Mouse (Mus musculus): Measurements from ENCODE around the gene Atm.
A peak's percentile ranks its signal among the peaks of the same experiment; 100 is the strongest.

The Atm gene

DNA sequence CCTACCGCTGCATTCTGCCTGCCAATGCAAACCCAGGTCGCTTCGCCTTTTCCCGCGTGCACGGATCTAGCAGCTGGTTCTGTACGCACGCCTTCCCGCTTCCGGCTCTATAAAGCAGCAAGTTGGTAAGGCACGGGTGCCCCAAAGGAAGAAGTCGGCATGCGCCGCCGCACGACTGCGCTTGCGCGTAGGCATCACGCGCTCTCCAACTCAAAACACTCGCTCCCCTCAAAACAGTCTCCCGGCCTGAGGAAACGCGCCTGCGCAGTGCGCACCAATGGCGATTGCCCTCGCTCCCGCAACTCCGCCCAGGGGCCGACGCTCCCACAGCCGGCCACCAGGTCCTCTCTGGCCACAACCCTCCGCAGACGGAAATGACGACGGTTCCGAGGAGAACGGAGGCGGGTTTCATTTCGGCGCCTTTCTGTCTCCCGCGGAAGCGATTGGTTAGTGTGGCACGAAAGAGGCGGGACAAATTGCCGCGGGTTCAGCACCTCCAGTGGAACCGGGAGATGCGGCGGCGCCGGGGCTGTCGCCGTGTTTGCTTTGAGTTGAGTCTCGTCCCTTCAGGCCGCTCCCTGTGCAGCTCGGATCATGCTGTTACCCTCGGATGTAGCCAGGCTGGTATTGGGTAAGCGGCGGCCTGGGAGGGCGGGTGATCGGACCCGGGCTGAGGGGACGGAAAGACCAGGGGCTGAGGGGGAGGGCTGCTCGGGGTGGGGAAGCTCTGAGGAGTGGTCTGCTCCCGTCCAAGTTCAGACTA is at the start of gene Atm, which contains the start of gene Npat:
Atm (minus strand) TSS at position 183 of the 763 bp plus-strand sequence.
Npat (plus strand) TSS at position 490 of the 763 bp plus-strand sequence.
- peak; percentile 99 for DNase-seq (ENCODE audit: low spot score)

DNA sequence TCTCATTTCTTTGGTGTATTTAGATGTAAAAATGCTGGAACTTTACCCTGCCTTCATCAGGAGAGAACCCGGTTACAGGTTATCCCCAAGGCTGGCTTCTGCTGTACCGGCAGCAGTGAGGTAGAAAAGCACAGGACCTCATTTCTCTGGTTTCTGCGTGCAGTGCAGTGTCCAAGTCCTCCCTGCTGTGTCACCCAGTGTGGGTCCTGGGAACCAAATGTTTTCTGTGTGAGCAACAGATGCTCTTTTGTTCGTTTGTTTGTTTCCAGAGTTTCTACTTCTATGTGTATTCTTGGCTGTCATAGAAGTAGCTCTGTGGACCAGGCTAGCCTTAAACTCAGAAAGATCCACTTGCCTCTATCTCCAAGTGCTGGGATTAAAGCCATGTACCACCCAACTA is 45.3 kb upstream of the Atm start:
- no peak for DNase-seq (ENCODE audit: low spot score)

DNA sequence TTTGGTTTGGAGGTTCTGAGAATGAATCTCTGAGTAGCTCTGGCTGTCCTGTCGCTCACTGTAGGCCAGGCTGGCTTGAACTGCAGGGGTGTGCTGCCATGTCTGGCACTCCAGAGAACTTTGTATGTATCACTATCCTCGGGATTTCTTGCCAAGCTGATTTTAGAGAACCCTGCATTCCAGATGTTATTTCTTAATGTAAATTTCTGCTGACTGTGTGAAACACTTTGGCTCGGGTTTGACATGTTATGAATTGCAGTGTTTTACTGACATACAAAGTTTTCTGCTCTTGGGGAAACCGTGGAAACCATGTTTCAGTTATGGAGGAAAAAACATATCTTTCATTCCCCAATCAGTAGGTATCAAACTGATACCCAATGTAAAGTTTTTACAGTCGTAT is 39.2 kb upstream of the Atm start:
- DNase-seq (ENCODE audit: low spot score), result no peak

DNA sequence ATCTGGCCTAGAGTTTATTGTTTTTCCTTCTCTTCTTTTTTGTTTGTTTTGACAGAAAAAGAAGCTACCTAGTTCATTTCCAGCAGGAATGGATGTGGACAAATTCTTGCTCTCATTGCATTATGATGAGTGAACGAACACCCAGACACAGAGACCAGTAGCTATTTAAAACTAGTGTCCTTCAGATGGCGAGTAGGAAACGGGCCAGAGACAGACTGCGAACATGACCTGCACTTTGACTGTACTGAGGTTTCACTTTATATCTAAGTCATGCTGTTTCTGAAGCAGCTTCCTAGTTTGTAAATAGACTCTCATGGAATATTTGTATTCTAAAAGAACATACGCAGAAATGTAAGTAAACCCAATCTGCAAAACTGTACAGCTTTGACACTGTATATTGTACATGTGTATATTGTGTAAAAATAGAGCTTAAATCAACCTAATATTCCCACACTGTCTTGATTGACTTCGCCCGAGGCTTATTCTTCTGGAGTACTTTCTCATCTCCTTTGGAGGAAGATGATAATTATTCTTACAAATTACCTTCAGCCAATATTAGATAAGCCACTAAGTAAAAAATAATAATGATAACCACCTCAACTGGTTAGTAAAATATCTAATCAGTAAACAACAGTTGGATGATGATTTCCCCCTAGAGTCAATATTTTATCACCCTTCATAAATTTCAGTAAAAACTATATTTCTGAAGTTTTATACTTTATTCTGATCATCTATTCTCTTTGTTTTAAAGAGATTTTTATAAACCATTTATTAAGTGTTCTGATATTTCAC is 36.2 kb upstream of the Atm start:
- DNase-seq (ENCODE audit: low spot score), result no peak

DNA sequence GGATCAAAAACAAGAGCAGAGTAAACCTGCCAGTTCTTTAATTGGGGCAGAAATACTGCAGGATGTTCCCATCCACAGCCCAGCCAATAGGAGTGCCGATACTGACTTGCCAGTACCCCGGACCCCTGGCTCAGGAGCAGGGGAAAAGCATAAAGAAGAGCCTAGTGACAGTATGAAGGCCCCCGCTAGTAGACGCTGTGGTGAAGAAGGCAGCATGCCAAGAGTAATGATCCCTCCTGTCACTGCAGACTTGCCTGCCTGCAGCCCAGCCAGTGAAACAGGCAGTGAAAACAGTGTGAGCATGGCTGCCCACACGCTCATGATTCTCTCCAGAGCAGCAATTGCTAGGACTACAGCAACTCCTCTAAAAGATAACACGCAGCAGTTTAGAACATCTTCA is 34.1 kb upstream of the Atm start:
- no peak for DNase-seq (ENCODE audit: low spot score)

DNA sequence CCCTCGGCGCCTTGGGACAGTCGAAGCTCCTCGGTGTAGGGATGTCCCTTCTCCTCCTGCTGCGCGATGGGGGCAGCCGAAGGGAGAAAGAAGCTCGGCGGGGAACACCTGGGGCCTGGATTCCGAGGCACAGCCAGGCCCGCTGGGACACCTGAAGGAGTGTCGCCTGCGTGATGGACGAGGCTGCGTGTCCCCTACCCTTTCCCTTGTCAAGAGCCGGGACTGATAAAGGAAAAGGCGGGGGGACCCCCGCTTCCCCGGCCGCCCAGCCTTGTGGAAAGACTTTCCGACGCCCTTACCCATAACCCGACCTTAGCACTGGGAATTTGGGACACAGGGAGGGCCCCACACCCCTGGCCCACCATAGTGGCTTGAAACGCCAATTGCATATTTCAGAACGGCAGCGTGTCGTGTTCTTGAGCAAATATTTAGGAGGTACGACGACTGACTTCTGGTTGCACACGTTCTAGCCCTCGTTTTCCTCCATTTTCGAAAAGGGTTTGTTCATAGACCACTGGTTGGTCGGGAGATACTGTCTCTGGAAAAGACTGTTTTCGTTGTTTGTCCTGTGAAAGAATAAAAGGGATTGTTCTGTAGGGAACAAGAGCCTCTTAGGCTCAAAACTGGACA is 911 bp upstream of the Atm start:
- no peak for DNase-seq (ENCODE audit: low spot score)

DNA sequence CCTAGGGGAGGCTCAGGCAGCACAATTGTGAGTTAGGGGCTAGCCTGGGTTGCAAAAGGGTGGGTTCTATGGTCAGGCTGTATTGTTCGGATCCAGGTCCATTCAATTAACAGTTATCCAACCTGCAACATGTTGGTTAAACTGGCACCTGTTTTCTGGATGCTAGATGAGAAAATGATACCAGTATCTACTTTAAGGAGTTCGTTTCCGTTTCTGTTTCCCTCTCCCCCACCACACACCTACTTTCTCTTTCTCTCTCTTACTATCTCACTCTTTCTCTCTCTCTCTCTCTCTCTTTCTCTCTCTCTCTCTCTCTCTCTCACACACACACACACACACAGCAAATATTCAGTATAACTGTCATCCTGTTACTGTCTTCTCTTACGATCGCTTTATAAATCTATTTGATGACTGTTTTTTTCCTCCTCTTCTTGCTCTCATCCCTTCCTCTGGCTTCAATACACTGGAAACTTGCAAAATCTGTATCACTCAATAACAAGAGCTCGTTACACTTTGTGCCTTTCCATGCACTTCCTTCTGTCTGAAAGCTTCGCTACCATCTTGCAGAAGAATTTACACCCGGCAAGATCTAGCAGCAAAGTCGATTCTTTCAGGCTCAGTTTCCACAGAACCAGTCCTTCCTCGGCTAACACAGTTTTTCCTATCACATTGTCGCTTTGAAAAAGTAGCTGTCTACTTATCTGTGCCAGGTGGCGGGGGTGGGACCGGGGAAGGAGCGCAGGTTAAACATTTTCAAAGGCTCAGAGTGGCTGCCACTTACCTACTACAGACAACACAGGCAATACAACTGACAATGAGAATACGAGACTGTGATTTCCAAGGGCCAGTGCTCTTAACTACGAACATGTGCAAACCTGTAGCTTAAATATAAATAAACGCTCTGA is 872 bp downstream of the Atm start:
- no peak for DNase-seq (ENCODE audit: low spot score)

DNA sequence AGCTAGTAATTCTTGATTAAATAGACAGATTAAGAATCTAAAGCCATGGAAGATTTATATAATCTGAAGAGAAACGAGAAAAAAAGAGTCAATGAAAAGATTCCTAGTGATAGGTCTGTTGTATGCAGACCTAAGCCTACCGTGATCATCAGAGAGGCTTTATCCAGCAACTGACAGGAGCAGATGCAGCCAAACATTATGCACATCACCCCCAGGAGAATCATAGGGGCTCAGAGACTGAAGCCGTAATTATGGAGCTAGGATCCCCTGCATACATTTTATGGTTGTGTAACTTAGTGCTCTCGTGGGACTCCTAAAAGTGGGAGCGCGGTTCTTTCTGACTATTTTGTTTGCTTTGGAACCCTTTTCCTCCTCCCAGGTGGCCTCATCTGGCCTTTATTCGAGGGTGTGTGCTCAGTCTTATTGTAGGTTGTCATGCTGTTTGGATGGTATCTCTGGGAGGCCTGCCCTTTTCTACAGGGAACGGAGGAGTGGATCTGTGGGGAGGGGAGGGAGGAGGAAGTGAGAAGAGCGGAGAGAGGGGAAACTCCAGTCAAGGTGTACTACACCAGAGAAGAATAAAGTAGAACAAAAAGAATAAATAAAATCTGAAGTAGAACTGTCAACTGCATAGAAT is 19.0 kb downstream of the Atm start:
- no peak for DNase-seq (ENCODE audit: low spot score)

DNA sequence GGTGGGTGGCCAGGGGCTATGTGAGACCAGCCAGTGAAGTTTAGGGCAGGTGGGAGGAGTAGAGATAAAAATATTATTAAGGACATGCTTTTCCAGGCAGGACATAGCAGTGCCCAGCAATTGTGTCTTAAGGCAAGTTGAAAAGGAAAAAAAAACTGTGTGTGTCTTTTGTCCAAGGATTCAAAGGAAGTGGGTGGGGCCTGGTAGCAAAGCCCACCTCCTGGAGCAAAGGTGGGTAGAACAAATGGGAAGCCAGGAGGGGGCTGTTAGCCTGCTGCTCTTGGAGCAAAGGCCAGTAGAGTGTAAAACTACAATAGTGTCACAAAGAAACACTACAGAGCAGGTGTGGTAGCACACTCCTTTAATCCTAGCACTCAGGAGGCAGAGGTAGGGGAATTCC is 22.4 kb downstream of the Atm start:
- DNase-seq (ENCODE audit: low spot score), result no peak

DNA sequence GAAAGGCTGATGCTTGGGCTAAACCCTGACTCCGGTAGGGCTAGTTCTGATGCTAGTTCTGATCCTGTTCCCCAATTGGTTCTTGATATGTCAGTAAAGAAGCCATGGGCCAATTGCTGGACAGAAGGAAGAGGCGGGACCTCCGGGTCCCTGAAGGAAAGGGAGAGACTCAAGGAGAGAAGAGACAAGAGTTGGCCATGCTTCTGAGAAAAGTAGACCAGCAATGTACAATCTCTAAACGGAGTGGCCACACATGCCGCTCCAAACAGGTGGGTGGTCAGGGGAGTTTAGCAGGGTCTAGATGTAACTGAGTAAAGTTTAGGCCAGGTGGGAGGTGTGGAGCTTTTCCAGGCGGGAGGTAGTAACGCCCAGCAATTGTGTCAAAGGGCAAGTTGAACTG is 28.5 kb downstream of the Atm start:
- DNase-seq (ENCODE audit: low spot score), result no peak

DNA sequence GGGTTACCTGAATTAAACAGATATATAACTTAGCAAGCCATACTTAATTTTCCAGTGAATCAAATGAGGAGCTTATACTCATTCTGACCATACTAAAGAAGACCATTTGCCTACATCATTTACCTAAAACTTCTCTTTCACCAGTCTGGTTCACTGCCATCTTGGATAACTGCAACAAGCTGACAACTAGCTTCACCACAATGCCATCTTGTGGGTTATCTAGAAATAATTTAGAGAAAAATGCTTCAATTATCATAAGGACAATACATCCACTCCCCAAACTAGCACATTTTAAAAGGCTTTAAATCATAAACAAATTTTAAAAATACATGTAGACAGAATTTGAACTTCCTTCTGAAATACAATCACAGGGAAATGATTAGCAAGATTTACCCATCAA is 50.7 kb downstream of the Atm start:
- no peak for DNase-seq (ENCODE audit: low spot score)

DNA sequence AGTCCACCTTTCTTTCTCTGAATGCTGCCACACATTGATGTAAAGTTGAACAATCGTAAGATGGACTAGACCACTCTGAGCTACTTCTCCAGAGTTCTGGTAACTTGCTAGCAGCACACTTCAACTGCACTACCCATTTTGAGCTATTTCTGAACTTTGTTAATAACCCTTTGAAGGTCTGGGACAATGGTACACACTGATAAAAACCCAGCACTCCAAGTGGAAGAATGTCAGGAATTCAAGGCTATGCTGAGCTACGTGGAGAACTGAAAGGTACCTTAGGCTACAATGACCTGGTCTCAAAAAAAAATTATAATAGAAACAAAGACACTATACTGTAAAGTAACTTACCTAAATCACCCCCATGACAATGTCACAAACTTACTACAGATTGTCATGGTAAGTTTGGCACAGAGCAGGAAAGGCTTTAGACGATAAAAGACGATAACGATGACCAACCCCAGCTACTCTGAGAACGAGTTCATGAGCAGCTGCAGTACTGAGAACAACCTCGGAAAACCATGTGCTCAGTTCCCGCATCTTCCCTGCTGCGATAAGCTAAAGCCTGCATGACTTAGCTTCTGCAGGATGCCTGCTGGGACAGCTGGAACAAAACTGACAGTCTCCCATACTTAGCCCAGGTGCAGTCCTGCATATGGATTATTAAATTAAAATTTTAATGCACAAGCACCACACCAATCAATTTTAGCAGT is 63.6 kb downstream of the Atm start:
- DNase-seq (ENCODE audit: low spot score), result no peak

DNA sequence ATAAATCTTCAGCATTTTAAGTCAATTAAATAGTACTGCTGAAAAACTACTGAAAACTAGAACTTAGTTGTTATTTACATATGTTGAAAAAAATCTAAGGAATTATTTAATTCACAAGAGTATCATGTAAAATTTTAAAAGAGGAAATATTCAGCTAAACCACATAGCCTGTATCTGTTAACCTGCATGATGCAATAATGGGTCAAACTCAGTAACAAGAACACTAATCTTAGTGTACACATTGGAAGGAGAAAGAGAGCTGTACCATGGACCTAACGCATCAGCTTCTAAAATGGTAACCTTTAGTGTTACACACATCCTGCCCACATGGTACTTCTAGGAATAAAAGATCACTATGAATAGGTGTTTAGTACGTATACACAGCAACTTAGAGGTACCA is 84.5 kb downstream of the Atm start:
- no peak for DNase-seq (ENCODE audit: low spot score)

DNA sequence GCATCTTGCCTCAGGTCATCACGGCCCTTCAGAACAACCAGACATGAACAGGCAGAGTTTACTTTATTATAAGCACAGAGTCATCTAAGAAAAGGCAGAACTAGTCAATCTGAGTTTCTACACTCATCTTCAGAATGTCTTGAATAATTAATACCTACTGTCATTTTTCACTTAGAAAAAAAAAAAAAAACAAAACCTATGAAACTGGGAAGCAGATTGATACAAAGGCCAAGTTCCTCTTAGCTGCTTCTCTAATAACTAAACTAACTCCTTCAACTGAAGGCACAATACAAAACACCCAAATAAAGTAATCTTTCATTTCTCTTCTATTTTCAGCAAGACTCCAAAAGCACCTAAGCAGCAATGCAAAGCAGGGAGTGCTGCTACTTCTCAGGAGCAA is 85.9 kb downstream of the Atm start:
- DNase-seq (ENCODE audit: low spot score), result no peak

DNA sequence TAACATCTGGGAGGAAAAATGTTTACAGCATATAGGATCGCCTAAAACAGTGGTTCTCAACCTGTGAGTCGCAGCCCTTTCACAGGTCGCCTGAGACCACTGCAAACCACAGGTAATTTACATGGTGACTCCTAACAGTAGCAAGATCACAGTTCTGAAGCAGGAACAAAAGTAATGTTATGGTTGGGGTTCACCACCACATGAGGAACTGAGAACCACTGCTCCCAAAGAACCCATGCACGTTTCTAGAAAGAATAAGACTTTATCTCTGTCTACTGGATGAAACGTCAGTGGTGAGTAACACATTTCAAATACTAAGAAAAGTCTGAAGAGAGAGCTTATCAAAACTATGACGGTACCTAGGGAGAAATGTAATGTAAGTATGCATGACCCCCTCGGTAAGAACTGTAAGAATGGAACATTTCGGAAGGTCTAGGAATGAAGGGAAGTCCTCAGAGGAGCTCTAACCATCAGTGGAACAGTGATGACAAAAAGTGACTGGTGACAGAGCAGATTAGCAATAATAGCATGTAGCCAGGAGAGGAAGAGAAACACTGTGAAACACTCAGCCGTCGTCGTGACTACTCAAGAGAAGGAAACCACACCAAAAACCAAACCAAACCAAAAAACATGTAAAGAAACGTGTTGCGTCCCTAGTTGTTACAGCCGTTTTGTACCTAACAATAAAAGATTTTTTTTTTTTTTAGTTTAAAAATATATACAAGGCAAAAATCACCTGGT is 100.5 kb downstream of the Atm start:
- DNase-seq (ENCODE audit: low spot score), result no peak

DNA sequence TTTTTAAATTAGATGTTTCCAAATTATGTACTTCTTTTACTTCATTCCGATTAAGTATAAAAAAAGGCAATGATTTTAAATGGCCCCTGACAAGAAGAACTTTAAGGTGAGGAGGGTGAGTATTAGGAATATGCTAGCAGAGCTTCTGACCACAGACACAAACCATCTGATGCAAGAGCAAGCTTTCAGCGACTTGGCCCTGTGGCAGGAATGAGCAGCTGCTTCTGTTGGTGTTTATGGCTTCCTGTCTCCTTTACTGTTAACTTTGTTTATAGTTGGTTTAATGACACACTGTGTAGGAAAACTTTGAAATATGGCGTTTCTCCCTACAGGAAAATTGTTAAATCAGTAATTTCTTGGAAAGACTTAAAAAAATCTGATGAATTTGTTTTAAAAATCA is 108.9 kb downstream of the Atm start:
- DNase-seq (ENCODE audit: low spot score), result no peak

DNA sequence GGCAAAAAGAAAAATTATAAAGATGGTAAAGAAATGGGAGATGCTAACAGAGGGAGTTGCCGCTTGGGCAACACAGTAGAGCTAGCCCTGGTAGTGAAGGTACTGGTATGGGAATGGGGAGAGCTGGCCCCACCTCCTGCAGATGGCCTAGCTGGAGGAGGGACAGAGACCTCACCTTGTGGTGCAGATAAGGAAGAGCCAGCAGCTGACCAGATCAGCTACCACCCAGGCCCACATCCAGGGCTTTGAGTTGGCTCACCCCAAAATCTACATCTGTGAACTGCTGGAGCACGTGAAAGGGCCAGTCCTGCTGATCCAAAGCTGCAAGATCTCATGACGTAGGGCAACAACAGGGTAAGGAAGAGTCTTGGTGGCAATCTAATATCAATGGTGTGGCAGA is 109.8 kb downstream of the Atm start:
- DNase-seq (ENCODE audit: low spot score), result no peak

DNA sequence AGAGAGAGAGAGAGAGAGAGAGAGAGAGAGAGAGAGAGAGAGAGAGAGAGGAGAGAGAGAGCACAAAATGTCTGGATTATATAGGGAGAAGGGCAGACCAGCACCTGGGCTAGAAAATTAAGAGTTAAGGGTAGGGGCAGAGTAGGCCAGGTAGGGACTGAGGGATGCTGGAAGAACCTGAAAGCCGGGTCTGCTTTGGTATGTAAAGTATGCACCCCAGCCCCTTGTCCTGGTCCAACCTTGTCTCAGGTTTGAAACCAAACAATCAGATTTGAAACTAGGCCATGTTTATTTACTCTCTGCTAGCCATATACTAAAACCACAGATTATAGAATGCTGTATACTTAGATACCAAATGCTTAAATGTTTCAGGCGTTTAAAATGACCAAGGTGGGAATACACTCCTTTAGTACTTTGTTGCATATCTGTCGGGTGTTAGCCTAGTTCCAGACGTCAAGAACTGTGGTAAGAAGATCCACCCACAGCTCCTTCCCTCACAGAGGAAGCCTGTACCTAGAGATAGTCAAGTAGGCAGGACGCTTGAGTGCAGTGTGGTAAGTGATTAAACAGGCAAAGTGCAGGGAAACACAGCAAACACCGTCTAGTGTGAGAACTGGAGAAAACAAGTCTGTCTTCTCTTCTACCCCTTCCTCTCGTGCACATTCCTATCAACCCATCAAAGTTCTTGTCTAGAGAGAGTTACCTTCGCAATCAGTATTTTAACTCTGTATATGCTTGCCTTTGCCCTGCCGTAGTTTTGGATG is 114.2 kb downstream of the Atm start:
- no peak for DNase-seq (ENCODE audit: low spot score)

DNA sequence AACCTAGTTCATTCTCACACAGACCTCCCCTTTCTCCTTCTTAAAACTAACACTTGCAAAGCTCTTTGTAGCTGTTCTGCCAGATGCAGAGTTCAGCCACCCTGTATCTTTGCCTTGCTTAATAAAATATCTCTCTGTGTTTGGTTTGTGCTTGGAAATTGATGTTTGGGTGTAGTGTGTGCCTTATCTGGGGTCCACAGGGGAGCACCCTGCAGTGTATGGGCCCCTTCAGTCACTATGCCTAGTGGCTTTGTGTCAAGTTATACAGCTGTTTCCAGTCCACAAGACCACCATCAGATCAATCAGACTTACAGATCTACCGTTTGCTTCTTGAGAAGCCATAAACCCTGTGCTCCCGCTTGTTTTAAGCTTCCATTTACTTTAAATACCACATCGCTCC is 127.1 kb downstream of the Atm start:
- no peak for DNase-seq (ENCODE audit: low spot score)

Measured in urinary bladder, postnatal 10 days (tissue).